Mouse (Mus musculus) heart, adult 11 months (tissue): ENCODE results near the gene Nfx1.

Experiments used
- DNase-seq: peaks from one replicate; pipeline ENCODE4 v3.0.0; 2022

Gene Nfx1

GRCm38 (mm10) chr4:41048926-41049325 lies 78.2 kb downstream of the Nfx1 start:
- no peak for DNase-seq

GRCm38 (mm10) chr4:41050726-41051675 lies 80.3 kb downstream of the Nfx1 start:
- peak; percentile 93 for DNase-seq

GRCm38 (mm10) chr4:41051781-41052180 lies 81.1 kb downstream of the Nfx1 start:
- no peak for DNase-seq

- peak; percentile 91 for DNase-seq
Observed at GRCm38 (mm10) chr4:41055111-41055510, 84.4 kb downstream of the Nfx1 start.

- DNase-seq = no peak
Observed at GRCm38 (mm10) chr4:41056253-41056652, 85.5 kb downstream of the Nfx1 start.

GRCm38 (mm10) chr4:41056742-41057332 lies 86.1 kb downstream of the Nfx1 start:
- DNase-seq = peak; percentile 81

GRCm38 (mm10) chr4:41057361-41057760 lies 86.7 kb downstream of the Nfx1 start:
- DNase-seq = peak; percentile 85

GRCm38 (mm10) chr4:41063351-41063750 lies 92.6 kb downstream of the Nfx1 start:
- no peak for DNase-seq

GRCm38 (mm10) chr4:41063894-41064673 lies 93.4 kb downstream of the Nfx1 start:
- DNase-seq = no peak

- no peak for DNase-seq
Observed at GRCm38 (mm10) chr4:41065196-41065595, 94.5 kb downstream of the Nfx1 start.

- no peak for DNase-seq
Observed at GRCm38 (mm10) chr4:41071500-41072429, 101.1 kb downstream of the Nfx1 start.

- DNase-seq = peak; percentile 93
Observed at GRCm38 (mm10) chr4:41073008-41073817, 102.5 kb downstream of the Nfx1 start.

- DNase-seq = no peak
Observed at GRCm38 (mm10) chr4:41074461-41074860, 103.8 kb downstream of the Nfx1 start.
